Mouse (Mus musculus): Measurements from ENCODE around the gene Mrln. TPM values are rescaled to one million over a fixed set of nuclear protein-coding genes. Genes with fewer than 3 reads are reported as not detected.

The Mrln gene
- total and polyA plus RNA-seq, 3 experiments = 3.0 to 4.1 (median 3.4) TPM

DNA sequence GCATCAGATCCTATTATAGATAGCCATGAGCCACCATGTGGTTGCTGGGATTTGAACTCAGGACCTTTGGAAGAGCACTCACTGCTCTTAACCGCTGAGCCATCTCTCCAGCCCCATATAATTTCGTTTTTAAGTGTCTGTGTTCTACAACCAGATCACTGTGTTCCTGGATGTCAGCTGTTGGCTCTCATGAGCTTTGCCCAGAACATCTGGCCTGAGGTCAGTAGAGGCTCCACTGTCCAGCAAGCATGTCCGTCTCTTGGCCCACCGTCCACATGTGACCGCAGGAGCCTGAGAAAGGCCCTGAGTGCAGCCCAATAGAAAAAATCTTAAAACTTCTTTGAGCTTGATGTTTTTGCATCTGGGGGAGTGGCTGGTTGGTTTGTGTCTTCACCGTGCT is 7.8 kb upstream of the Mrln start:
- no peak for DNase-seq
- intact Hi-C loops (cut with DNase I) = loop anchor here (1.0 kb wide), 1 partner anchor 99 kb away; no protein-coding TSS in a partner anchor
- 66% methylated on average over 6 of the region's 6 CpGs for WGBS
- H3K27me3 ChIP-seq (ENCODE audit: control insufficient read depth, insufficient read depth, low read length) = no peaks in the 10 kb centered on the region
- TF ChIP-seq EP300 (IDR thresholded peaks at IDR 0.05; ENCODE audit: insufficient read depth, low read depth, low read length) (no peak), CTCF (IDR thresholded peaks at IDR 0.05) (no peak), POLR2A (IDR thresholded peaks at IDR 0.05; ENCODE audit: insufficient read depth, low read depth, low read length) (no peak)
- no peak overlapping the region for H3K4me3 ChIP-seq
- peaks cover 3% of the 10 kb centered on the region; the same call in 1 of the 2 replicates for H3K4me1 ChIP-seq (ENCODE audit: control insufficient read depth, insufficient read depth, low read length)
- H3K36me3 ChIP-seq (ENCODE audit: control insufficient read depth, insufficient read depth, low read length) = no peaks in the 10 kb centered on the region
- no peak overlapping the region for H3K27ac ChIP-seq
- no peaks in the 10 kb centered on the region for H3K79me2 ChIP-seq (replicated peaks; ENCODE audit: control insufficient read depth, insufficient read depth, low read length)
- no peak overlapping the region for H3K9ac ChIP-seq (ENCODE audit: low read depth, low read length)

DNA sequence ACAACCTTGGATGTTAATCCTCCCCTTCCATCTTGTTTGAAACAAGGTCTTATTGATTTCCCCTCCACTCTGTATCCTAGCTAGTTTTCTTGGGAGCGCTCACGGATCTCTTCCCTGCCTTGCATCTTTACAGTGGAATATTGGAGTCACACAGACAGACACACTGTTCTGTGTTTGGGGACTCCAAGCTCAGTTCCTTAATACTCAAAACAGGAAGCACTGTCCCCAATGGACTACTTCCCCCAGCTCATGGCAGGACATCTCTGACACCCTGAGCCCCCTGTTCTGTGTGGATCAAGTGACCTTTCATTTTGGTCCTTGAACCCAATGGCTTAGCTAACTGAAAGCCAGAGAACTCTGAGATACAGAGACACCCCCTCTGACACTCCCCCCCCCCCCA is 6.9 kb upstream of the Mrln start:
- TF ChIP-seq EP300 (IDR thresholded peaks at IDR 0.05; ENCODE audit: insufficient read depth, low read depth, low read length) = no peak
- no peak for TF ChIP-seq POLR2A (IDR thresholded peaks at IDR 0.05; ENCODE audit: insufficient read depth, low read depth, low read length)
- no peak for TF ChIP-seq CTCF (IDR thresholded peaks at IDR 0.05)
- no peak overlapping the region for H3K4me3 ChIP-seq
- peaks cover 3% of the 10 kb centered on the region; the same call in 1 of the 2 replicates for H3K4me1 ChIP-seq (ENCODE audit: control insufficient read depth, insufficient read depth, low read length)
- intact Hi-C loops (cut with DNase I) = no loop called here
- H3K9ac ChIP-seq (ENCODE audit: low read depth, low read length) = no peak overlapping the region
- DNase-seq = no peak
- no peaks in the 10 kb centered on the region for H3K27me3 ChIP-seq (ENCODE audit: control insufficient read depth, insufficient read depth, low read length)
- no peaks in the 10 kb centered on the region for H3K36me3 ChIP-seq (ENCODE audit: control insufficient read depth, insufficient read depth, low read length)
- H3K79me2 ChIP-seq (replicated peaks; ENCODE audit: control insufficient read depth, insufficient read depth, low read length) = no peaks in the 10 kb centered on the region
- no peak overlapping the region for H3K27ac ChIP-seq
- WGBS = 60% methylated on average over 2 of the region's 2 CpGs

- intact Hi-C loops (cut with DNase I) = no loop called here
- Histone ChIP-seq H3K4me1 (ENCODE audit: control insufficient read depth, insufficient read depth, low read length) (peaks cover 3% of the 10 kb centered on the region; the same call in 1 of the 2 replicates), H3K36me3 (ENCODE audit: control insufficient read depth, insufficient read depth, low read length) (no peaks in the 10 kb centered on the region), H3K9ac (ENCODE audit: low read depth, low read length) (no peak overlapping the region), H3K4me3 (no peak overlapping the region), H3K27ac (no peak overlapping the region), H3K27me3 (ENCODE audit: control insufficient read depth, insufficient read depth, low read length) (no peaks in the 10 kb centered on the region), H3K79me2 (replicated peaks; ENCODE audit: control insufficient read depth, insufficient read depth, low read length) (no peaks in the 10 kb centered on the region)
- DNase-seq = no peak
- 58% methylated on average over 6 of the region's 6 CpGs for WGBS
- TF ChIP-seq EP300 (IDR thresholded peaks at IDR 0.05; ENCODE audit: insufficient read depth, low read depth, low read length) (no peak), POLR2A (IDR thresholded peaks at IDR 0.05; ENCODE audit: insufficient read depth, low read depth, low read length) (no peak), CTCF (IDR thresholded peaks at IDR 0.05) (no peak)
Measured at GRCm38 (mm10) chr10:70198012-70198411, 6.5 kb upstream of the Mrln start.

DNA sequence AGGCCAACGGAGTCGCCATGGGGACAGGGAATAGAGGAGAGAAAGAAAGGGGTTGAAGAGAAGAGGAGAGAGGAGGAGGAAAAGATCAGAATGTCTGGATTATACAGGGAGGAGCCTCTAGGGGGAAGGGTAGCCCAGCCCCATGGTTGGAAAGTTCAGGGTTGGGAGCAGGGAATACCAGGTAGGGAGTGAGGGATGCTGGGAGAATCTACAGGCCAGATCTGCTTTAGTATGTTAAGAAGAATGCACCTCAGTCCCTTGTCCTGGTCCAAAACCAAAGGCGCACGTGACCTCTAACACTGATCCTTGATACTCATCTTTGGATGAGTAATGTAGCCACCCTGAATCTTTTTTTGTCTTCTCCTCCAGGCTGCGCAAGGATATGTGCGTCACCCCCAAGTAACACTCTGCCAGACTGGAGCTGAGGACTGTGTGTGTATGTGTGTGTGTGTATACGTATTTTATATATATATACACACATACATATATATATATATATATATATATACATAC is 5.5 kb upstream of the Mrln start:
- H3K79me2 ChIP-seq (replicated peaks; ENCODE audit: control insufficient read depth, insufficient read depth, low read length) = no peaks in the 10 kb centered on the region

GRCm38 (mm10) chr10:70199466-70200210 is 4.8 kb upstream of the Mrln start:
- 86% methylated on average over 6 of the region's 6 CpGs for WGBS
- intact Hi-C loops (cut with DNase I) = loop anchor here (5.0 kb wide), 1 partner anchor 43 kb away; no protein-coding TSS in a partner anchor
- no peaks in the 10 kb centered on the region for H3K27me3 ChIP-seq (ENCODE audit: control insufficient read depth, insufficient read depth, low read length)
- no peak overlapping the region for H3K27ac ChIP-seq
- no peak overlapping the region for H3K9ac ChIP-seq (ENCODE audit: low read depth, low read length)
- DNase-seq = no peak
- peaks cover 5% of the 10 kb centered on the region for H3K4me1 ChIP-seq (ENCODE audit: control insufficient read depth, insufficient read depth, low read length)
- no peaks in the 10 kb centered on the region for H3K36me3 ChIP-seq (ENCODE audit: control insufficient read depth, insufficient read depth, low read length)
- TF ChIP-seq CTCF (IDR thresholded peaks at IDR 0.05) (no peak), POLR2A (IDR thresholded peaks at IDR 0.05; ENCODE audit: insufficient read depth, low read depth, low read length) (no peak), EP300 (IDR thresholded peaks at IDR 0.05; ENCODE audit: insufficient read depth, low read depth, low read length) (no peak)
- no peaks in the 10 kb centered on the region for H3K79me2 ChIP-seq (replicated peaks; ENCODE audit: control insufficient read depth, insufficient read depth, low read length)
- no peak overlapping the region for H3K4me3 ChIP-seq

More for the DNA sequence above, 5.5 kb upstream of the Mrln start:
- H3K9ac ChIP-seq (ENCODE audit: low read depth, low read length) = no peak overlapping the region
- no peak for DNase-seq
- TF ChIP-seq EP300 (IDR thresholded peaks at IDR 0.05; ENCODE audit: insufficient read depth, low read depth, low read length) = no peak
- no peak for TF ChIP-seq CTCF (IDR thresholded peaks at IDR 0.05)
- TF ChIP-seq POLR2A (IDR thresholded peaks at IDR 0.05; ENCODE audit: insufficient read depth, low read depth, low read length) = no peak
- H3K27me3 ChIP-seq (ENCODE audit: control insufficient read depth, insufficient read depth, low read length) = no peaks in the 10 kb centered on the region
- WGBS = 92% methylated on average over 7 of the region's 7 CpGs
- no peak overlapping the region for H3K27ac ChIP-seq
- peaks cover 3% of the 10 kb centered on the region; the same call in 1 of the 2 replicates for H3K4me1 ChIP-seq (ENCODE audit: control insufficient read depth, insufficient read depth, low read length)
- H3K36me3 ChIP-seq (ENCODE audit: control insufficient read depth, insufficient read depth, low read length) = no peaks in the 10 kb centered on the region
- intact Hi-C loops (cut with DNase I) = no loop called here
- H3K4me3 ChIP-seq = no peak overlapping the region
